Mouse (Mus musculus) adrenal gland, postnatal 25 days (tissue): ENCODE data around the gene Dus2. TPM values are rescaled to one million over a fixed set of nuclear protein-coding genes. Genes with fewer than 3 reads are reported as not detected.
A peak's percentile ranks its signal among the peaks of the same experiment; 100 is the strongest.
"Not testable (repeated sequence)": the region's sequence is repeated elsewhere in the genome, so short reads cannot be mapped to it uniquely, and the experiment has no call there.

Source experiments
- DNase-seq: peaks from one replicate; pipeline ENCODE4 v3.0.0; 2021; ENCODE audit warnings: mixed read lengths
- total RNA-seq: library from RNA; stranded (reverse); gene quantifications from 2 replicates; pipeline ENCODE4 v1.2.3, GENCODE M21; 2021

Gene Dus2
- total RNA-seq, 1 experiment from 2014 or later = 16.8 TPM

DNA sequence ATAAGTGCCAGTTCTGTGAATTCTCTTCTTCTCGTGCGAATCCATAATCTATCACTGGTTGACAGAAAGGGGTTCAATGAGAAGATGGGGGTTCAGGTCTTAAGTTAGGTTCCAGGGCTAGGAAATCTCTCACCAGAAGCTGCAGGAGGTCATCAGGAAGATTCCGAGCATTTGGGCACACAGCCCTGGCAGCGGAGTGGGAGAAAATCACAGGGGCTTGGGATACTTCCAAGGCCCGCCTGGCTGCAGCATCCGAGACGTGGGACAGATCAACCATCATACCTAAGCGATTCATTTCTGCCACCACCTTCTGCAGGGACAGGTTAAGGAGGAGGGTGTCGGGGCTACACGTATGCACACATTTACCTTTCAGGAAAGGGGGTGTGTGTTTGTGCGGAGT lies 2.6 kb upstream of the Dus2 start:
- DNase-seq = no peak

DNA sequence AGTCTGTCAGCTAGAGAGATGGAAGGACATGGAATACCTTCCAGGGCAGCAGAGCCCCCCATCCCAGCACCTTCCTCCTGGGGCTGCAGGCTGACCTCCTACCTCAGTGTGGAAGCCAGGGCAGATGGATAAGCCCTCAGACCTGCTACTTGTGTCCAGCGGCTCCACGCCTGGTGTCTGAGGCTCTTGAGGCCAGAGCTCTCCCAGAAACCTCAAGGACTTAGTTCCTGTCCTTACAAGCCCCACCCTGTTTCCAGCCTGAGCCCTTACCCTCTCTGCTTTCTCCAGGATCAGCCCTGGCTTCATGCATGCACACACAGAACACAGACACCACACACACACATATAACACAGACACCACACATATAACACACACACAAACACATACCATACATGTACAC lies 409 bp downstream of the Dus2 start:
- no peak for DNase-seq

GRCm38 (mm10) chr8:105992499-105992898 lies 1.4 kb downstream of the Dus2 start:
- DNase-seq = no peak

DNA sequence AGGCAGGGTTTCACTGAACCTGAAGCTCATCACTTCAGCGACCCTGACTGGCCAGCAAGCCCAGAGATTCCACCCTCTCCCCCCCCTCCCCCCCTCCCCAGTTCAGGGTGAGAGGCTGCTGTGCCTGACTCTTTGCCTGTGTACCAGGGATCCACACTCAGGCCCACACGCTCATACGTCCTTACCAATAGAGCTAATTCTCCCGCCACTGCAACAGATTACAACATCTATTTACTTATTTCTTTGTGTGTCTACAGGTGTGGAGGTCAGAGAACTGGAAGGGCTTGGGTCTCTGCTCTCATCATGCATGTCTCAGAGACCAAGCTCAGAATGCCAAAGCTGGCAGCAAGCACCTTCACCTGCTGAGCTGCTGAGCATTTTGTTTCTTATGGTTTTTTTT lies 2.1 kb downstream of the Dus2 start:
- DNase-seq = no peak

DNA sequence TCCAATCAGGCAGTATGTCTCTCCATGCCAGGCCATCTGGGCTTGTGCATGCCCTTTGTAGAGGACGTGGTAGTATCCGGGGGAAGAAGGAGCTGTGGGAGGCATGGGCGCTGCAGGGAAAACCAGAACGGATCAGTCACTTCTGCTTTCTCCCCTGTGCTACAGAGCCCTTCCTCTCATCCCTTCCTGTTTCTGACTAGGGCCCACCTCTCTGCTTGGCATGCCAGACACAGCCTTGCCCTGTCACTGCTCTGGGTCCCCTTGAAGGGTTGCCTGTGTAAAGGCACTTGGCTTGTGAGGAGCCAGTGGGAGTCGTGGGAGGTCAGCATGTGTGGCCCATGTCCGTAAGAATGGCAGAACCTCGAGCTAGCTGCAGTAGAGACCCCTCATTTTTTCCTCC lies 5.2 kb downstream of the Dus2 start:
- no peak for DNase-seq

GRCm38 (mm10) chr8:105998971-105999370 lies 7.8 kb downstream of the Dus2 start:
- no peak for DNase-seq

- no peak for DNase-seq
Measured at GRCm38 (mm10) chr8:106001908-106002307, 10.8 kb downstream of the Dus2 start.

- DNase-seq = no peak
Measured at GRCm38 (mm10) chr8:106004538-106005207, 13.5 kb downstream of the Dus2 start.

DNA sequence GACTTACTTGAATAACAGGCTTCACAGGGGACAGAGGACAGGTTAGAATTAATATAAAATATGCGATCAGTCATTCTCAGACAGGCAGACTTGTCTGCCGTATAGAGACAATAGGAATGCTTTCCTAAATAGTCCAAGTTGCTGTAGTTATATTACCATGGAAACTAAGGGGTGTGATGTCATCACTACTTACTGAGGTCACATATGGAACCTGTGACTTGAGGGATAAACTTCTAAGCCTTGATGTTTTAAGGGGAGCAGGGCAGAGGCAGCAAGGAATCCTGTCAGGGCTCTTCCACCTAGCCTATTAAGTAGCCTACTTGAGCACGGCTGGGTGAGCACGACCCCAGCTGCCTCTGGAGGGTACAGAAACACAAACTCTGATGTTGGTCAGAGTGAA lies 14.7 kb downstream of the Dus2 start, which contains the start of gene Dpep2nb:
TSS of gene Dpep2nb (minus strand) at position 101 of the 400 bp plus-strand sequence.
- no peak for DNase-seq

GRCm38 (mm10) chr8:106006413-106006812 lies 15.3 kb downstream of the Dus2 start:
- DNase-seq = no peak

GRCm38 (mm10) chr8:106007135-106007534 lies 16.0 kb downstream of the Dus2 start:
- DNase-seq = no peak

GRCm38 (mm10) chr8:106007891-106008290 lies 16.8 kb downstream of the Dus2 start:
- not testable (repeated sequence) for DNase-seq

- DNase-seq = peak; percentile 93
Measured at GRCm38 (mm10) chr8:106010748-106011642, 19.9 kb downstream of the Dus2 start.

- DNase-seq = no peak
Measured at GRCm38 (mm10) chr8:106011643-106011986, 20.5 kb downstream of the Dus2 start, which contains the start of gene Ddx28. Gene Ddx28, minus strand, starts transcription at chr8:106011882.

DNA sequence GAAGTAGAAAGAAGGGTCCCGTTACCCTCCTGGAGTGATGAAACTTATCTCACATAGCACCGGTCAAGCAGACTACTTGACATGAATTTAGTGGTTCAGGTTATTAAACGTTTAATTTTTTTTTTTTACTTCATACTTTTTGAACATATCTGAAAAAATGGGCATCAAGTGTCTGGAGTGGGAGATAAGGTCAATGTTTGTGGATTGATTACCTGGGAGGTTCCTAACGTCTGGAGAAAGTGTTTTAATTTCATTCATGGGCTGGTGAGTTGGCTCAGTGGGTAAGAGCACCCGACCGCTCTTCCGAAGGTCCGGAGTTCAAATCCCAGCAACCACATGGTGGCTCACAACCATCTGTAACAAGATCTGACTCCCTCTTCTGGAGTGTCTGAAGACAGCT lies 21.1 kb downstream of the Dus2 start:
- DNase-seq = not testable (repeated sequence)

DNA sequence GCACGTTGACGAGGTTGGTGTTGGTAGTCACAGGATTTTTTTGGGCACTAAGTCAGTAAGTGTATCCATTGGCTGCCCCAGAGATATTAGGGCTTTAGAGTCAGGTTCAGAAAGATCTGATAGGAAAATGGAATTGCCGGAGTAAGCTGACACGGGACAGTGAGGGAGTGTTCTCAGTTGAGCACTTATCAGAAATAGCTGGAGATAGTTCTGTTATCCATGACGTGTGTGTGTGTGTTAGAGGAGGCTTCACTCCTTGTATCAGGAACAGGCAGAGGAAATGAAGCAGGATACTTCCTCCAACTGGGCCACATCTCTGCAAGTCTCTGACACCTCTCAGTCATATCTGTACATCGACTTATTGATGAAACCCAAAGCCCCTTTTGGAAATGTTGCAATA lies 25.1 kb downstream of the Dus2 start:
- no peak for DNase-seq

DNA sequence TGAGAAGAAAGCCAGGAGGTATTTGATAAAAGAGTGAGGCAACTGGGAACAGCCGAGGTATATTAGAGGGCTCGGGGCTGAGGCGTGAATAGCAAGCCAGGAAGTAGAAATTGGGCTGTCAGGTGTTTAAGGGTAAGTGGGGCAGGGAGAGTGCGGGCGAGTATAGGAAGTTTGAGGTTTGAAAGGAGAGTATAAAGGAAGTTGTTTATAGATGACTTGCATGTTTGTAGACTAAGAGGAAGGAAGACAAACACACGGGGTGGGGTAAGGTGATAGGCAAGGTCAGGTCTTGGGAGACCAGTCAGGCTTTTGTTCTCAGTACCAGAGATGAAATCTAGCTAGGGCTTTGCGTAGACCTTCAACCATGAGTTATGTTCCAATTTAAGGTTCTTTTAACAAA lies 26.0 kb downstream of the Dus2 start:
- DNase-seq = no peak

DNA sequence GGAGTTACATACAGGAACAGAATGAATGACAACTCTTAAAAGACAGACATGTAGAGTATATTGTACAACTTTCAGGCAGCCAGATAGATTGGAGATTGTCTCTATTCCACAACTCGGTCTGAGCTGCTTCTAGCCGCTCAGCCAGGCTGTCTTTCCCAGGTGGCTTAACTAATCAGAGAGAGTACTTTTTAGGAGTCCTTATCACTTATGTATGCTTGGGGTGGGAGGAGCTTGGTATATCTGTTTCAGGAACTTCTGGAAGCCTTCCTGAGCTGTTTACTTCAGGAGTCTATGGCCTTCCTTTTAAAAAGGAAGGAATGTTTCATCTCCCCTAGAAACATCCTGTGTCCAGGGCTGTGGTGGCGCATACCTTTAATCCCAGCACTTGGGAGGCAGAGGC lies 26.9 kb downstream of the Dus2 start:
- no peak for DNase-seq

DNA sequence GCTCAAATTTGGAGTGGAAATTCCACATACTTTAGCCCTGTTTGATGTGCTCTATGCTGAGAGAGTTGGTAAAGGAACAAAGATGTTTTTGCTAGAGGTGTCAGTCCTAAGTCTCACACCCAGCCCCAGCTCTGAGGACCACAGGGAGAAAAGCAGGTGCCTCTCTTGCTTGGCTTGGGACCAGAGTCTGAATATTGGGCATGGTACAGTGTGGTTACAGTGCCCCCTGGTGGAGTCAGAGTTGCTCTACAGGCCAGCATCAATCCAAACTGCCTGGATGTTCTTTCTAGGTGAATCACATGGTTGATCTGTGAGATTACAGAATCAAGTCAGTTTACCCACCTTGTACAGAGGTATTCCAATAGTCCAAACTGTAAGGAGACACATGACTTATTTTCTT lies 31.3 kb downstream of the Dus2 start:
- DNase-seq = peak; percentile 72

GRCm38 (mm10) chr8:106038721-106039120 lies 47.6 kb downstream of the Dus2 start:
- no peak for DNase-seq

DNA sequence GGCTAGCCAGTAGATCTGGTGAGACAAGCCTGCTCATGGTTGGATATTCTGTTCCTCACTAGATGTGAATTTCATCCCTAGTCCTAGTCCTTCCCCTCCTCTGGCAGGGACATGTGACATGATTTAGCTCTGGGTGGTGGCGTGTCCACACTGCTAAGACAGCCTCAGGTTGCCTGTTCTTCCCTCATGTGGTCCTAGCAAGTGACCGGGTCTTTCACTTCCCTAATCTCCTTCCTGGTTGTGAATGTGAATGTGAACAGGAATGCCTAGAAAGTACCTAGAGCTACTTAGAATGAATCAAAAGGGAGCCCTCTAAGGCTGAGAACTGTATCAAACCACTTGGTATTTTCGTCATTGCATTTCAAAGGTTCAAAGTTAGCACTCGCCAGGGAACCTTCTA lies 48.5 kb downstream of the Dus2 start:
- no peak for DNase-seq

- DNase-seq = no peak
Measured at GRCm38 (mm10) chr8:106040218-106040617, 49.1 kb downstream of the Dus2 start.

- no peak for DNase-seq
Measured at GRCm38 (mm10) chr8:106043055-106043454, 51.9 kb downstream of the Dus2 start.

DNA sequence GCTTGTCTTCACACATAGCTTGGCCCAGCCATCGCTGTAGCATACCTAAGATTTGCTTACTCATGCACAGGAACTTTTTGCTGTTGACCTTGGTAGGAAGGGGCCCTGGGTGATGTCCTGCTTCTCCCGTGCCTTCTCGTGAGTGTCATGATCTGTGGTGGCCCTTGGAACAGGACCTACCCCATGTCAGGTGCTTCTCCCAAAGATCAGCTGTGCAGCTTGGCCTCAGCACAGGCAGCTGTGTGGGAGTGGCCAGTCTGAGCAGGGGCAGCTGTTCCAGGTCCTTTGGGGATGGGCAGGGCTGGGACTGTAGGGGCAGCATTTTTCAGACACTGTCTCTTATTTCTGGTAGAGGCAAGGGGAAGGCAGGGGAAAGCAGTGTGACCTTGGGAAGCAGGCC lies 53.0 kb downstream of the Dus2 start:
- no peak for DNase-seq
